Mouse (Mus musculus) heart, embryonic 14.5 days (tissue): Measurements from ENCODE around the gene Mfsd4b4. TPM values are rescaled to one million over a fixed set of nuclear protein-coding genes. Genes with fewer than 3 reads are reported as not detected.

Experiments used
- ATAC-seq: fragments of 200-750 bp; cut with Nextera tagmentation; 2 replicates; pipeline ENCODE4 v1.8.0; 2017; ENCODE audit warnings: low read depth, moderate TSS enrichment; ENCODE audit not compliant: insufficient number of reproducible peaks, insufficient read depth, low FRiP score
- H3K27ac ChIP-seq, 2 experiments: fragments of 200-500 bp in 1 of 2; fragments of 300-500 bp in 1 of 2; sonication (generic) in 1 of 2; replicated peaks in 1 of 2; 2 replicates each; pipeline ENCODE4 v1.5.1; 2012 to 2014; ENCODE audit warnings: low read depth in 2 of 2, low read length in 2 of 2, control low read depth in 1 of 2, mild to moderate bottlenecking in 1 of 2, mixed read lengths in 1 of 2; ENCODE audit not compliant: control insufficient read depth in 1 of 2, insufficient read depth in 1 of 2
- H3K27me3 ChIP-seq: fragments of 300-500 bp; sonication (generic); 2 replicates; pipeline ENCODE4 v1.6.1; 2014; ENCODE audit warnings: mild to moderate bottlenecking, low read length, control low read depth; ENCODE audit not compliant: control insufficient read depth, insufficient read depth
- H3K36me3 ChIP-seq: fragments of 300-500 bp; sonication (generic); 2 replicates; pipeline ENCODE4 v1.6.1; 2014; ENCODE audit warnings: mild to moderate bottlenecking, control low read depth, low read length, mixed read lengths; ENCODE audit not compliant: control insufficient read depth, insufficient read depth
- H3K4me1 ChIP-seq, 2 experiments: fragments of 200-500 bp in 1 of 2; fragments of 300-500 bp in 1 of 2; sonication (generic) in 1 of 2; 2 replicates each; pipeline ENCODE4 v1.6.1; 2012 to 2014; ENCODE audit warnings: low read length in 2 of 2, control low read depth in 1 of 2, mixed read lengths in 1 of 2; ENCODE audit not compliant: control insufficient read depth in 2 of 2, insufficient read depth in 2 of 2
- H3K4me2 ChIP-seq: fragments of 300-500 bp; sonication (generic); 2 replicates; pipeline ENCODE4 v1.6.1; 2014; ENCODE audit warnings: mild to moderate bottlenecking, low read length
- H3K4me3 ChIP-seq, 2 experiments: fragments of 200-500 bp in 1 of 2; fragments of 300-500 bp in 1 of 2; sonication (generic) in 1 of 2; 2 replicates each; pipeline ENCODE4 v1.5.1; 2012 to 2014; ENCODE audit warnings: low read length in 2 of 2, mild to moderate bottlenecking in 2 of 2, control low read depth in 1 of 2, low read depth in 1 of 2, moderate library complexity in 1 of 2; ENCODE audit not compliant: control insufficient read depth in 1 of 2, insufficient read depth in 1 of 2
- H3K9ac ChIP-seq: fragments of 300-500 bp; sonication (generic); 2 replicates; pipeline ENCODE4 v1.6.1; 2014; ENCODE audit warnings: mild to moderate bottlenecking, low read length
- H3K9me3 ChIP-seq: fragments of 300-500 bp; sonication (generic); 2 replicates; pipeline ENCODE4 v1.6.1; 2016; ENCODE audit warnings: low read length, control low read depth; ENCODE audit not compliant: control insufficient read depth
- WGBS: fragments of 180-500 bp; shearing (Covaris S2); extraction: QIAGEN DNeasy Blood & Tissue Kit; methylation state at CpG from one replicate; pipeline ENCODE4 v1.1.7; 2014; 5-methylcytosine and 5-hydroxymethylcytosine counted together
- polyA plus RNA-seq: library from polyadenylated mRNA; unstranded; fragments of >200 nt; fragmentation: Nextera tagmentation; extraction: Ambion mirVana; gene quantifications from 2 replicates; pipeline ENCODE4 v1.2.1, GENCODE M21; 2014

The Mfsd4b4 gene
- polyA plus RNA-seq, 1 experiment from 2014 or later = 4.1 TPM

GRCm38 (mm10) chr10:39906799-39907658, 8.0 kb upstream of the Mfsd4b4 start:
- ATAC-seq = no peak
- Histone ChIP-seq H3K9me3 (no peaks in the 10 kb centered on the region), H3K36me3 (no peaks in the 10 kb centered on the region), H3K4me2 (no peak overlapping the region), H3K4me1 (no peaks in the 10 kb centered on the region), H3K27me3 (no peaks in the 10 kb centered on the region), H3K4me3 (no peak overlapping the region), H3K9ac (no peak overlapping the region), H3K27ac (no peak overlapping the region)
- WGBS = 64% methylated on average over 10 of the region's 10 CpGs

GRCm38 (mm10) chr10:39904191-39904590, 5.2 kb upstream of the Mfsd4b4 start:
- H3K27me3 ChIP-seq = no peaks in the 10 kb centered on the region
- no peaks in the 10 kb centered on the region for H3K9me3 ChIP-seq
- WGBS = 76% methylated on average over 3 of the region's 3 CpGs
- no peak overlapping the region for H3K4me3 ChIP-seq
- peaks cover 0 to 2% of the 10 kb centered on the region in 2 experiments; a peak in 1 of 4 replicates for H3K4me1 ChIP-seq
- H3K9ac ChIP-seq = no peak overlapping the region
- H3K27ac ChIP-seq = no peak overlapping the region
- no peak for ATAC-seq
- H3K4me2 ChIP-seq = no peak overlapping the region
- H3K36me3 ChIP-seq = no peaks in the 10 kb centered on the region

GRCm38 (mm10) chr10:39896503-39896902, 2.5 kb downstream of the Mfsd4b4 start:
- no peak for ATAC-seq
- no peaks in the 10 kb centered on the region for H3K27me3 ChIP-seq
- peaks cover 5% of the 10 kb centered on the region in 2 experiments for H3K4me1 ChIP-seq
- no peak overlapping the region for H3K9ac ChIP-seq
- no peaks in the 10 kb centered on the region for H3K9me3 ChIP-seq
- no peak overlapping the region for H3K27ac ChIP-seq
- H3K4me2 ChIP-seq = no peak overlapping the region
- 82% methylated on average over 5 of the region's 5 CpGs for WGBS
- H3K36me3 ChIP-seq = peaks cover 11% of the 10 kb centered on the region; the same call in 1 of the 2 replicates
- H3K4me3 ChIP-seq = no peak overlapping the region

- no peak for ATAC-seq
- Histone ChIP-seq H3K27ac (no peak overlapping the region), H3K9me3 (no peaks in the 10 kb centered on the region), H3K9ac (no peak overlapping the region), H3K36me3 (peaks cover 13% of the 10 kb centered on the region; the same call in 1 of the 2 replicates), H3K27me3 (no peaks in the 10 kb centered on the region), H3K4me3 (no peak overlapping the region), H3K4me1 (peaks cover 3 to 5% of the 10 kb centered on the region in 2 experiments), H3K4me2 (no peak overlapping the region)
- 62% methylated on average over 11 of the region's 11 CpGs for WGBS
These were observed 5.0 kb downstream of the Mfsd4b4 start for GRCm38 (mm10) chr10:39893702-39894697.

- Histone ChIP-seq H3K36me3 (peaks cover 10% of the 10 kb centered on the region; the same call in 1 of the 2 replicates), H3K4me3 (no peak overlapping the region), H3K27ac (no peak overlapping the region), H3K9me3 (no peaks in the 10 kb centered on the region), H3K4me1 (no peaks in the 10 kb centered on the region), H3K9ac (no peak overlapping the region), H3K27me3 (no peaks in the 10 kb centered on the region), H3K4me2 (no peak overlapping the region)
- ATAC-seq = no peak
- WGBS = 51% methylated on average over 3 of the region's 3 CpGs
These were observed 10.4 kb downstream of the Mfsd4b4 start for GRCm38 (mm10) chr10:39888621-39889020.

GRCm38 (mm10) chr10:39865509-39865908, 33.5 kb downstream of the Mfsd4b4 start:
- 44% methylated on average over 2 of the region's 2 CpGs for WGBS
- H3K4me1 ChIP-seq = peaks cover 0 to 3% of the 10 kb centered on the region in 2 experiments; a peak in 1 of 4 replicates
- H3K9ac ChIP-seq = no peak overlapping the region
- no peak for ATAC-seq
- H3K4me3 ChIP-seq = no peak overlapping the region
- H3K36me3 ChIP-seq = peaks cover 73% of the 10 kb centered on the region
- no peak overlapping the region for H3K27ac ChIP-seq
- H3K9me3 ChIP-seq = no peaks in the 10 kb centered on the region
- H3K27me3 ChIP-seq = no peaks in the 10 kb centered on the region
- no peak overlapping the region for H3K4me2 ChIP-seq

- ATAC-seq = no peak
- WGBS = 83% methylated on average over 1 of the region's 1 CpGs
- H3K4me3 ChIP-seq = no peak overlapping the region
These were observed 56.4 kb downstream of the Mfsd4b4 start for GRCm38 (mm10) chr10:39842621-39843020.

More at GRCm38 (mm10) chr10:39842621-39843020, 56.4 kb downstream of the Mfsd4b4 start:
- no peaks in the 10 kb centered on the region for H3K9me3 ChIP-seq
- no peaks in the 10 kb centered on the region for H3K27me3 ChIP-seq
- peaks cover 76% of the 10 kb centered on the region for H3K36me3 ChIP-seq
- H3K4me1 ChIP-seq = no peaks in the 10 kb centered on the region
- H3K27ac ChIP-seq = no peak overlapping the region
- no peak overlapping the region for H3K9ac ChIP-seq
- no peak overlapping the region for H3K4me2 ChIP-seq
